Mouse (Mus musculus) MEL (cell line): ENCODE measurements around the gene Syn3.

Experiments used
- CHD1 ChIP-seq: IDR thresholded peaks from 2 replicates; pipeline ENCODE4 v1.6.1; 2012; ENCODE audit warnings: low read depth, mild to moderate bottlenecking, inconsistent platforms, low read length, improper control_type of control experiment
- CTCF ChIP-seq, 3 experiments: IDR thresholded peaks in 2 of 3; conservative IDR thresholded peaks in 1 of 3; 2 replicates each; pipeline ENCODE4 v1.5.1; 2011 to 2012; ENCODE audit warnings: low read length in 3 of 3, low read depth in 2 of 3, mild to moderate bottlenecking in 2 of 3, improper control_type of control experiment in 1 of 3, inconsistent platforms in 1 of 3, mixed read lengths in 1 of 3, moderate library complexity in 1 of 3; ENCODE audit not compliant: control insufficient read depth in 1 of 3, insufficient read depth in 1 of 3, poor library complexity in 1 of 3, severe bottlenecking in 1 of 3
- POLR2A ChIP-seq, 2 experiments: IDR thresholded peaks; 2 replicates each; pipeline ENCODE4 v1.6.1; 2011 to 2012; ENCODE audit warnings: low read length in 2 of 2, mild to moderate bottlenecking in 2 of 2, control low read depth in 1 of 2, improper control_type of control experiment in 1 of 2, low read depth in 1 of 2, moderate library complexity in 1 of 2; ENCODE audit not compliant: control insufficient read depth in 1 of 2, insufficient read depth in 1 of 2, poor library complexity in 1 of 2
- TAL1 ChIP-seq: IDR thresholded peaks from 2 replicates; pipeline ENCODE4 v1.6.1; 2012; ENCODE audit warnings: mild to moderate bottlenecking, inconsistent platforms, low read length, moderate library complexity, mixed read lengths
- ZMIZ1 ChIP-seq: IDR thresholded peaks from 2 replicates; pipeline ENCODE4 v1.6.1; 2012; ENCODE audit warnings: low read depth, mild to moderate bottlenecking, inconsistent platforms, low read length, improper control_type of control experiment, moderate library complexity

GRCm38 (mm10) chr10:86074971-86075711, 423.6 kb downstream of the Syn3 start:
- TF ChIP-seq POLR2A (IDR thresholded peaks at IDR 0.05; ENCODE audit: control insufficient read depth in 1 of 2, insufficient read depth in 1 of 2, low read depth in 1 of 2, low read length in 2 of 2, poor library complexity in 1 of 2): no peak
- TF ChIP-seq TAL1: no peak
- TF ChIP-seq CTCF (IDR thresholded peaks at IDR 0.05 in 2 of 3, conservative IDR thresholded peaks at IDR 0.05 in 1 of 3; ENCODE audit: control insufficient read depth in 1 of 3, insufficient read depth in 1 of 3, low read depth in 2 of 3, low read length in 3 of 3, poor library complexity in 1 of 3, severe bottlenecking in 1 of 3): no peak
- no peak for TF ChIP-seq ZMIZ1
- TF ChIP-seq CHD1: no peak
